Mouse (Mus musculus) heart, embryonic 16.5 days (tissue): Measurements from ENCODE around the gene Edc3. TPM values are rescaled to one million over a fixed set of nuclear protein-coding genes. Genes with fewer than 3 reads are reported as not detected.

Experiments
- ATAC-seq: fragments of 200-750 bp; cut with Nextera tagmentation; replicated peaks from 2 replicates; pipeline ENCODE4 v1.8.0; 2017; ENCODE audit warnings: moderate number of reproducible peaks; ENCODE audit not compliant: insufficient read depth, low FRiP score; ENCODE audit errors: extremely low read depth
- H3K27ac ChIP-seq: fragments of 300-500 bp; sonication (generic); 2 replicates; pipeline ENCODE4 v1.5.1; 2014; ENCODE audit warnings: mild to moderate bottlenecking, low read length, control low read depth, moderate library complexity
- H3K27me3 ChIP-seq: fragments of 300-500 bp; sonication (generic); 2 replicates; pipeline ENCODE4 v1.6.1; 2014; ENCODE audit warnings: low read length, mixed read lengths; ENCODE audit not compliant: control insufficient read depth, insufficient read depth
- H3K36me3 ChIP-seq: fragments of 300-500 bp; sonication (generic); 2 replicates; pipeline ENCODE4 v1.6.1; 2014; ENCODE audit not compliant: control insufficient read depth, insufficient read depth
- H3K4me1 ChIP-seq: fragments of 300-500 bp; sonication (generic); 2 replicates; pipeline ENCODE4 v1.6.1; 2014; ENCODE audit warnings: low read length, mixed read lengths; ENCODE audit not compliant: control insufficient read depth, insufficient read depth
- H3K4me2 ChIP-seq: fragments of 300-500 bp; sonication (generic); 2 replicates; pipeline ENCODE4 v1.6.1; 2014; ENCODE audit warnings: low read depth, mild to moderate bottlenecking, control low read depth, low read length
- H3K4me3 ChIP-seq: fragments of 300-500 bp; sonication (generic); 2 replicates; pipeline ENCODE4 v1.5.1; 2014; ENCODE audit warnings: mild to moderate bottlenecking, control low read depth, low read length
- H3K9ac ChIP-seq: fragments of 300-500 bp; sonication (generic); 2 replicates; pipeline ENCODE4 v1.6.1; 2014; ENCODE audit warnings: low read length, control low read depth
- H3K9me3 ChIP-seq: fragments of 300-500 bp; sonication (generic); replicated peaks from 2 replicates; pipeline ENCODE4 v1.6.1; 2016; ENCODE audit warnings: low read length; ENCODE audit not compliant: control insufficient read depth
- WGBS: fragments of 180-500 bp; shearing (Covaris S2); extraction: QIAGEN DNeasy Blood & Tissue Kit; methylation state at CpG from one replicate; pipeline ENCODE4 v1.1.7; 2014; 5-methylcytosine and 5-hydroxymethylcytosine counted together
- polyA plus RNA-seq: library from polyadenylated mRNA; unstranded; fragments of >200 nt; fragmentation: Nextera tagmentation; extraction: Ambion mirVana; gene quantifications from 2 replicates; pipeline ENCODE4 v1.2.1, GENCODE M21; 2015

The Edc3 gene
- polyA plus RNA-seq, 1 experiment from 2014 or later = 18.2 TPM

- no peak for ATAC-seq
- Histone ChIP-seq H3K9ac (no peak overlapping the region), H3K27ac (no peak overlapping the region), H3K4me2 (no peak overlapping the region), H3K4me3 (no peak overlapping the region), H3K36me3 (peaks cover 20% of the 10 kb centered on the region; the same call in 1 of the 2 replicates), H3K9me3 (no peaks in the 10 kb centered on the region), H3K27me3 (no peaks in the 10 kb centered on the region), H3K4me1 (no peaks in the 10 kb centered on the region)
- WGBS = 62% methylated on average over 3 of the region's 3 CpGs
These were observed 36.2 kb downstream of the Edc3 start for GRCm38 (mm10) chr9:57744462-57745091.

DNA sequence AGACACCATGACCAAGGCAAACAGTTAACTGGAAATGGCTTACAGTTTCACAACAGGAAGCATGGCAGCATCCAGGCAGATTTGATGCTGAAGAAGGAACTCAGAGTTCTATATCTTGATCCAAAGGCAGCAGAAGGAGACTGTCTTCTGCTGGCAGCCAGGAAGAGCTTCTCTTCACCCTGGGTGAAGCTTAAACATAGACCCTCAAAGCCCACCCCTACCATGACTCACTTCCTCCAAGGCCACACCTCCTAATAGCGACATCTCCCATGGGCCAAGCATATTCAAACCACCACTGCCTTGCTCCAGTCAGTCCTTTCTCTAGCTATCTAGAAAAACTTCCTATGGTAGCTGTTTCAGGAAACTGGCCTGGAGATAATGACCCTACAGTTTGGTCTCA, 38.7 kb downstream of the Edc3 start:
- Histone ChIP-seq H3K27ac (no peak overlapping the region), H3K36me3 (peaks cover 41% of the 10 kb centered on the region)
- WGBS = 63% methylated on average over 1 of the region's 1 CpGs

GRCm38 (mm10) chr9:57748137-57748536, 39.8 kb downstream of the Edc3 start:
- H3K4me1 ChIP-seq = no peaks in the 10 kb centered on the region
- 70% methylated on average over 6 of the region's 6 CpGs for WGBS
- no peak for ATAC-seq

More for the DNA sequence above, 38.7 kb downstream of the Edc3 start:
- H3K4me3 ChIP-seq = no peak overlapping the region
- no peaks in the 10 kb centered on the region for H3K27me3 ChIP-seq
- no peaks in the 10 kb centered on the region for H3K4me1 ChIP-seq
- ATAC-seq = no peak
- H3K9ac ChIP-seq = no peak overlapping the region
- H3K4me2 ChIP-seq = no peak overlapping the region
- no peaks in the 10 kb centered on the region for H3K9me3 ChIP-seq

GRCm38 (mm10) chr9:57748831-57749230, 40.5 kb downstream of the Edc3 start:
- peaks cover 51% of the 10 kb centered on the region for H3K36me3 ChIP-seq
- no peak overlapping the region for H3K27ac ChIP-seq
- H3K4me2 ChIP-seq = no peak overlapping the region
- H3K9ac ChIP-seq = no peak overlapping the region
- WGBS = 36% methylated on average over 1 of the region's 1 CpGs
- no peak for ATAC-seq
- H3K9me3 ChIP-seq = no peaks in the 10 kb centered on the region
- no peak overlapping the region for H3K4me3 ChIP-seq
- H3K4me1 ChIP-seq = no peaks in the 10 kb centered on the region
- H3K27me3 ChIP-seq = no peaks in the 10 kb centered on the region

More at GRCm38 (mm10) chr9:57748137-57748536, 39.8 kb downstream of the Edc3 start:
- Histone ChIP-seq H3K27ac (no peak overlapping the region), H3K4me2 (no peak overlapping the region), H3K9me3 (no peaks in the 10 kb centered on the region), H3K36me3 (peaks cover 44% of the 10 kb centered on the region), H3K27me3 (no peaks in the 10 kb centered on the region), H3K4me3 (no peak overlapping the region), H3K9ac (no peak overlapping the region)

GRCm38 (mm10) chr9:57750901-57751300, 42.6 kb downstream of the Edc3 start:
- Histone ChIP-seq H3K27me3 (no peaks in the 10 kb centered on the region), H3K9me3 (no peaks in the 10 kb centered on the region), H3K4me1 (no peaks in the 10 kb centered on the region), H3K4me2 (no peak overlapping the region), H3K27ac (no peak overlapping the region), H3K4me3 (no peak overlapping the region), H3K9ac (no peak overlapping the region), H3K36me3 (peaks cover 68% of the 10 kb centered on the region)
- 84% methylated on average over 7 of the region's 7 CpGs for WGBS
- no peak for ATAC-seq

DNA sequence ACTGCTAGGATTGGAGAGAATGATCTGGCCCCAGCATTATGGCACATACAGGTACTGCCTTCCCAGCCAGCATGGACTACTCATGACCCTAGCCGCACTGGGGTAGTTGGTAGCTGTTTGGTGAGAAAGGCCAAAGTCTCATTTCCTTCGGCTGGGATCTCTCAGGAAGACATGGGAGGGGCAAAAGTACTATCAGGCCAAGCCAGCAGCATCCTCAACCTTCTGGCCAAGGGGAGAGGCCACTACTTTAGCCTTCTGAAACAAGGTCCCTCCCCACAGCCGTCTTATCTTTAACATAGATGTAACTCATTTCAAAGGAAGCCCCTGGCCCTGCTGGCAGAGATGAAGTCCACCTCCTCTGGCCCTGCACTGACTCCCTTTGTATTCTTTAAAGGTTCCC, 49.2 kb downstream of the Edc3 start:
- Histone ChIP-seq H3K4me2 (no peak overlapping the region), H3K9ac (no peak overlapping the region), H3K4me1 (peaks cover 22% of the 10 kb centered on the region), H3K27ac (no peak overlapping the region), H3K27me3 (no peaks in the 10 kb centered on the region), H3K9me3 (no peaks in the 10 kb centered on the region), H3K36me3 (peaks cover 70% of the 10 kb centered on the region), H3K4me3 (no peak overlapping the region)
- 67% methylated on average over 3 of the region's 3 CpGs for WGBS
- no peak for ATAC-seq

GRCm38 (mm10) chr9:57758528-57758927, 50.2 kb downstream of the Edc3 start:
- H3K9me3 ChIP-seq = no peaks in the 10 kb centered on the region
- H3K36me3 ChIP-seq = peaks cover 65% of the 10 kb centered on the region
- ATAC-seq = no peak
- H3K4me2 ChIP-seq = no peak overlapping the region
- H3K9ac ChIP-seq = no peak overlapping the region
- WGBS = 93% methylated on average over 22 of the region's 22 CpGs
- peaks cover 31% of the 10 kb centered on the region for H3K4me1 ChIP-seq
- H3K27ac ChIP-seq = no peak overlapping the region
- no peaks in the 10 kb centered on the region for H3K27me3 ChIP-seq
- H3K4me3 ChIP-seq = no peak overlapping the region

DNA sequence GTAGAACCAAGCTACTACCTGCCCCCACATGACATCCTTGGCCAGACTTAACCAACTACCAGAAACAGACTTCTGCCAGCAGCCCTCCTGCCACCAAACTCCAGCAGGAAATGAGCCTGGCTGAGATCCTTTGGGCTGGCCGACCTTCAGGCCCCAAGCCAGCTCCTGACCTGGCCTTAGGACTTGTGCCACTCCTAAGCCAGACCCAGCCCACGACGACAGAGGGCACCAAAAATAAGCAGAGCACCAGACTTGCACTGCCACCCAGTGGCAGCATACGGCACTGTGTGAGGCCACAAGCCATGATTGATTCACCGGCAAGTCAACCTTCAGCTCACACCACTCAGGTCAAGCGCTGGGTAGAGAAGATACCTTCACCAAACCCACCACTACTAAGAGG, 50.9 kb downstream of the Edc3 start:
- ATAC-seq = no peak
- H3K36me3 ChIP-seq = peaks cover 57% of the 10 kb centered on the region
- no peak overlapping the region for H3K27ac ChIP-seq
- H3K4me1 ChIP-seq = peaks cover 35% of the 10 kb centered on the region
- no peak overlapping the region for H3K4me3 ChIP-seq
- no peak overlapping the region for H3K4me2 ChIP-seq
- no peaks in the 10 kb centered on the region for H3K27me3 ChIP-seq
- no peak overlapping the region for H3K9ac ChIP-seq
- WGBS = 14% methylated on average over 6 of the region's 6 CpGs
- no peaks in the 10 kb centered on the region for H3K9me3 ChIP-seq

DNA sequence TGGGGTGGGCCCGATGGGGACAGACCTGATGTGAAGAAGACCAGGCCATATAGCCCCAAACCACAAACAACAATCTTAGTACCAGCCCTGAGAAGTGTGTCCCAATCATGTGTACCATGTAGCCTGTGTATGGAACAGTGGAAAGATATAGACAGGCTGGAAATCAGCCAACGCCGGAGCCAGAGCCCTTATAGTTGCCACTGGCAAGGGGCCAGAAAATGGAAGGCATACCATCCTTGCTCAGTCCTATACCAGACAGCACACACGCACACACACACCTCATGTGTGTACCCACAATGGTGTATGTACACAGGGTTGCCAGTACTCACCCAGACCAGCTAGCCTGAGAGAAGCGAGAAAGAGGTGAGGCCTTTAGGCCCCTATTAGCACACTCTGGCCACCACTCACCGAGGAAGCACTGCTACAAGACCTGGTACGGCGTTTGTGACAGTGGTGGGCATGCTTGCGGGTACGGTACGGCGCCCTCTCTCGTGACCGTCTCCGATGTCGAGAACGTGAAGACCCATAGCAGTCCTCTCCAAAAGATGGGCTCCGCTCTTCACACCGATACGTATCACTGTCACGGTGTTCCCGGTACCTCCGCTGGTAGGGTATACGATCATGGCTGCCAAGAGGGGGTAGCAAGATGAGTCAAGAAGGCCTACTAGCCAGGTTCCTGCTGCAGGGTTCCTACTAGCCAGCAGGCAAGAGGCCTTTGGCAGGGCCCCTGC, 52.2 kb downstream of the Edc3 start:
- no peak overlapping the region for H3K27ac ChIP-seq
- no peaks in the 10 kb centered on the region for H3K27me3 ChIP-seq
- no peak overlapping the region for H3K4me3 ChIP-seq
- peaks cover 35% of the 10 kb centered on the region for H3K4me1 ChIP-seq
- no peaks in the 10 kb centered on the region for H3K9me3 ChIP-seq
- peaks cover 44% of the 10 kb centered on the region for H3K36me3 ChIP-seq
- ATAC-seq = no peak
- 91% methylated on average over 24 of the region's 24 CpGs for WGBS
- H3K4me2 ChIP-seq = no peak overlapping the region
- H3K9ac ChIP-seq = no peak overlapping the region
